Mouse (Mus musculus) forebrain, embryonic 10.5 days (tissue): ENCODE results near the gene Stra6. TPM values are rescaled to one million over a fixed set of nuclear protein-coding genes. Genes with fewer than 3 reads are reported as not detected.

Experiments used
- DNase-seq: peaks from one replicate; pipeline ENCODE4 v3.0.0-alpha.2; 2017; ENCODE audit warnings: low spot score; ENCODE audit errors: extremely low spot score
- H3K27ac ChIP-seq: fragments of 300-500 bp; sonication (generic); 2 replicates; pipeline ENCODE4 v1.5.1; 2016; ENCODE audit warnings: mild to moderate bottlenecking
- H3K27me3 ChIP-seq: fragments of 300-500 bp; sonication (generic); 2 replicates; pipeline ENCODE4 v1.6.1; 2016; ENCODE audit warnings: mild to moderate bottlenecking; ENCODE audit not compliant: poor library complexity, severe bottlenecking
- H3K36me3 ChIP-seq: fragments of 300-500 bp; sonication (generic); replicated peaks from 2 replicates; pipeline ENCODE4 v1.6.1; 2016; ENCODE audit warnings: mild to moderate bottlenecking, moderate library complexity
- H3K4me1 ChIP-seq: fragments of 300-500 bp; sonication (generic); 2 replicates; pipeline ENCODE4 v1.6.1; 2016
- H3K4me3 ChIP-seq: fragments of 300-500 bp; sonication (generic); 2 replicates; pipeline ENCODE4 v1.5.1; 2016; ENCODE audit warnings: mild to moderate bottlenecking, moderate library complexity
- H3K9me3 ChIP-seq: fragments of 300-500 bp; sonication (generic); 2 replicates; pipeline ENCODE4 v1.6.1; 2016; ENCODE audit warnings: mild to moderate bottlenecking, moderate library complexity
- WGBS: fragments of 180-500 bp; shearing (Covaris S2); methylation state at CpG from one replicate; pipeline ENCODE4 v1.1.7; 2016; 5-methylcytosine and 5-hydroxymethylcytosine counted together
- polyA plus RNA-seq: library from polyadenylated mRNA; unstranded; fragments of >200 nt; fragmentation: Nextera tagmentation; extraction: Ambion mirVana; gene quantifications from 2 replicates; pipeline ENCODE4 v1.2.1, GENCODE M21; 2016

The Stra6 gene
- polyA plus RNA-seq, result 33.0 and 37.1 TPM in 2 replicates

DNA sequence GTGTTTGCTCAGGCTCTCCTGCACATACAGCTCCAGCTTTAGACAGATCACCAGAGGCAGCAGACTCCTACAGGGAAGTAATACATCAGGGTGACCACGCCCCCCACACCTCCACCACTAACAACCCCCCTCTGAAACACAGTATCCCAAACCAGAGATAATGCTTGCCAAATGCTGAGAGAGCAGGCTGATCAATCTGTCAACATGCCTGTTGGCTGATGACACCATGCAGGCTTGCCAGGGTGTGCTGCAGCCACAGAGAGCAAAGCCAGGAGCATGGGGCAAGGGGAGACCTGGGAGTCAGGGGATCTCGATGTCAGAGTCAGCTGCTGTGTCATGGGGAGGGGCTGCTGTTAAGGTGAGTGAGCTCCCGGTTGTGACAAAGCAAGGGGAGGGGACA is at the start of gene Stra6:
TSS of gene Stra6 (plus strand) at position 258 of the 400 bp plus-strand sequence.
- no peak for DNase-seq
- 0 out of 2 replicates have a peak within 1 kb of the TSS, but pooled peaks have one; percentile 74 for H3K27ac ChIP-seq
- no peaks in the 10 kb centered on the region for H3K9me3 ChIP-seq
- H3K4me1 ChIP-seq, result peaks cover 71% of the 10 kb centered on the region
- H3K27me3 ChIP-seq, result peaks cover 44% of the 10 kb centered on the region
- H3K36me3 ChIP-seq, result no peaks in the 10 kb centered on the region
- H3K4me3 ChIP-seq, result no peak within 1 kb of the TSS
- WGBS, result 46% methylated on average over 3 of the region's 3 CpGs

DNA sequence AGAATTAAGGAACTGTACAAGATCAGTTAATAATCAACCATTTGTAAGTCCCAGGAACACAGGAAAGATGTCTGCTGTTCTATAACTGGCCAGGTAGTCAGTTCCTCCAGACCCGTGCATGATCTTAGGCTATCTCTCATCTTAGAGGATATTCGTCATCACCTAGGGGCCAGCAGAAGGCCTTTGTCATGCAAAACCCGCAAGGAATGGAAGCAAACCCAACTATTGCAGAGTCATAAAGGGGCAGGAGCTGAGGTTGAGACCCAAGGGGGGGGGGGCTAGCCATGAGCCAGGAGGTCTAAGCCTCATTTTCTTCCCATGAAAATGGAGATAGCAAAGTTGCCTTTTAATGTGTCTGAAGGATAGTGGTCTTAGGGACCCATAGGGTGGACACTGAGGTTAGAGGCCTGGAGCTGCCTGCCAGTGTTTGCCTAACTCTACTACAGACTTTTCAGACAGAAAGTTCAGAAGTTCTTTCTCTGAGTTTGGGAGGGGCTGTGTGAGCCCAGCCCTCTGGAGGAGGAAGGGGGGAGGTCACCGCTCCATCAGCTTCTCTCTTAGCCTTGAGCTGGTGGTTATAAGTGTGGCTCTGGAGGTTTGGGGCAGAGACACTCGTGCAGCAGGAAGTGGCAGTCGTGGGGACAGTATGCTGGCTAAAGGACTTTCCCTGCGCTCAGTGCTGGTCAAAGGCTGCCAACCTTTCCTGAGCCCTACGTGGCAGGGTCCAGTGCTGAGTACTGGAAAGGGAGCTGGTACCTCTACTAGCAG is 49.0 kb upstream of the Stra6 start:
- Histone ChIP-seq H3K27ac (no peak overlapping the region), H3K9me3 (no peaks in the 10 kb centered on the region), H3K4me3 (no peak overlapping the region), H3K27me3 (peaks cover 6% of the 10 kb centered on the region; the same call in 1 of the 2 replicates), H3K4me1 (peaks cover 27% of the 10 kb centered on the region), H3K36me3 (no peaks in the 10 kb centered on the region)
- WGBS, result 70% methylated on average over 8 of the region's 8 CpGs
- no peak for DNase-seq

DNA sequence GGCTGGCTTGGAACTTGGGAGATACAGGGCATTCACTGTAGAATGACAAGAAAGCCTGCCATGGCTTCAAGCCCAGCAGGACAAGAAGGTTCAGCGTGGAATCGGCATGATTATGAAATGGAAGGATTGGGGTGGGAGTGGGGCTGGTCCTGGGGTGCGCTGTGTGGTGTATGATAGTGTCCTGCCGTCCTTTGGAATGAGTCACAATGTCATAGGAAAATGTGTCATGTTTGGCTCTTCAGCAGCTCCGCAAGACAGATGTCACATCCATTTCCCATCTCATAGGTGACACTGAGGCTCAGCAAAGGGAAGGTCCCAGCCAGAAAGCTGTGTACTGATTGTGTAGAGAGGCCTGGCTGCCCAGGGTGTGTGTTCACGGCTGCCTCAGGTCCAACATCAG is 47.7 kb upstream of the Stra6 start:
- Histone ChIP-seq H3K4me1 (peaks cover 26% of the 10 kb centered on the region), H3K36me3 (no peaks in the 10 kb centered on the region), H3K27ac (no peak overlapping the region), H3K27me3 (peaks cover 6% of the 10 kb centered on the region; the same call in 1 of the 2 replicates), H3K4me3 (no peak overlapping the region), H3K9me3 (no peaks in the 10 kb centered on the region)
- no peak for DNase-seq
- WGBS, result 84% methylated on average over 6 of the region's 6 CpGs

DNA sequence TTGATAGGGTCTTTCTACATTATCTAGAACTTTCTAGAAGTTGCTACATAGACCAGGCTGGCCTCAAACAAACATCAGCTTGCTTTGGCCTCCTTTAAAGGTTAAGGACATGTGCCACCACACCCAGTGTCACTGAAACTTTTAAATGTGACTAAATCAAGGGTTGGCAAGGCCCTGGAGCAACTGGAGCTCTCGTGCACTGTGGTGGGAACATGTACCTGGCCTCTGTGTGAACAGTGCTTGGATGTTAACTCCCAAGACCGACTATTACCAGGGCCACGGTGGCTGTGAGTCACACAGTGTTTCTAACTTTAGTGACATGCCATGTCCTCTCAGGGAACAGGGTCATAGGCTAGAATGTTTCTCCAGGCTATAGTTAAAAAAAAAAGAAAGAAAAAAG is 46.6 kb upstream of the Stra6 start:
- H3K27ac ChIP-seq, result no peak overlapping the region
- peaks cover 6% of the 10 kb centered on the region; the same call in 1 of the 2 replicates for H3K27me3 ChIP-seq
- peaks cover 14% of the 10 kb centered on the region for H3K4me1 ChIP-seq
- no peaks in the 10 kb centered on the region for H3K36me3 ChIP-seq
- no peak for DNase-seq
- H3K9me3 ChIP-seq, result no peaks in the 10 kb centered on the region
- H3K4me3 ChIP-seq, result no peak overlapping the region
- WGBS, result 87% methylated on average over 3 of the region's 3 CpGs

DNA sequence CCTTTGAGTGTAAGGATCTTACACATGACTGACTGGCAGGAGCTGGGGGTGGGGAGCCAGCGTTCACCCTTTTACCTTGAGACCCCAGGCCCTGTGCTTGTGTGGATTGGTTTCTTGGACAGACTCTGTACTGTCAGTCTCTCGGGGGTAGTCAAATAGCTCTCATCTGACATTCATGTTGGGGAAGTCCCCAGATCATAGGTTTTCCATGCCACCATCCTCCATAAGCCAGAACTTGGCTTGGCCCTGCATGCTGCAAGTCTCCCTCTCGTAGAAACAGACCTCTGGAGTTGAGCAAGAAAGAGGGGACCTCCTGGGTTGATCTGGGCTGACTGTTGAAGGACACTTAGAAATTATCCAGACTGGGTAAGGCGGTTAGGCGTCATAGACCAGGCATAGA is 45.2 kb upstream of the Stra6 start:
- no peaks in the 10 kb centered on the region for H3K9me3 ChIP-seq
- WGBS, result 88% methylated on average over 5 of the region's 5 CpGs
- H3K27me3 ChIP-seq, result no peaks in the 10 kb centered on the region; the same call in 1 of the 2 replicates
- peaks cover under 1% of the 10 kb centered on the region; the same call in 1 of the 2 replicates for H3K4me1 ChIP-seq
- no peak overlapping the region for H3K27ac ChIP-seq
- no peak overlapping the region for H3K4me3 ChIP-seq
- DNase-seq, result no peak
- H3K36me3 ChIP-seq, result no peaks in the 10 kb centered on the region

DNA sequence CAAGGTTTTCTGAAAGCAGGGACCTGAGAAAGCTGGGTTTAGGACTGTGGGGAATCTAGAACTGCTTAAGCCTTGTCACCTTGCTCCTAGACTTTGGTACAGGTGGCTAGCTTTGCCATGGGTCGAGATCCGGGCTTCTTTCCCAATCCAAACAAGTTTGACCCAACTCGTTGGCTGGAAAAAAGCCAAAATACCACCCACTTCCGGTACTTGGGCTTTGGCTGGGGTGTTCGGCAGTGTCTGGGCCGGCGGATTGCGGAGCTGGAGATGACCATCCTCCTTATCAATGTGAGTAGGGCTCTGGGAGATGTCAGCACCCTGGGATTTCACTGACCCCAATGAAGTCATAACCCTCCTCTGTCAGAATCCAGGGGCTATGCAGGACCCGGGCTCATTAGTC is 37.6 kb upstream of the Stra6 start:
- Histone ChIP-seq H3K27ac (no peak overlapping the region), H3K4me3 (no peak overlapping the region), H3K9me3 (no peaks in the 10 kb centered on the region), H3K4me1 (no peaks in the 10 kb centered on the region), H3K27me3 (no peaks in the 10 kb centered on the region), H3K36me3 (no peaks in the 10 kb centered on the region)
- 96% methylated on average over 9 of the region's 9 CpGs for WGBS
- no peak for DNase-seq

DNA sequence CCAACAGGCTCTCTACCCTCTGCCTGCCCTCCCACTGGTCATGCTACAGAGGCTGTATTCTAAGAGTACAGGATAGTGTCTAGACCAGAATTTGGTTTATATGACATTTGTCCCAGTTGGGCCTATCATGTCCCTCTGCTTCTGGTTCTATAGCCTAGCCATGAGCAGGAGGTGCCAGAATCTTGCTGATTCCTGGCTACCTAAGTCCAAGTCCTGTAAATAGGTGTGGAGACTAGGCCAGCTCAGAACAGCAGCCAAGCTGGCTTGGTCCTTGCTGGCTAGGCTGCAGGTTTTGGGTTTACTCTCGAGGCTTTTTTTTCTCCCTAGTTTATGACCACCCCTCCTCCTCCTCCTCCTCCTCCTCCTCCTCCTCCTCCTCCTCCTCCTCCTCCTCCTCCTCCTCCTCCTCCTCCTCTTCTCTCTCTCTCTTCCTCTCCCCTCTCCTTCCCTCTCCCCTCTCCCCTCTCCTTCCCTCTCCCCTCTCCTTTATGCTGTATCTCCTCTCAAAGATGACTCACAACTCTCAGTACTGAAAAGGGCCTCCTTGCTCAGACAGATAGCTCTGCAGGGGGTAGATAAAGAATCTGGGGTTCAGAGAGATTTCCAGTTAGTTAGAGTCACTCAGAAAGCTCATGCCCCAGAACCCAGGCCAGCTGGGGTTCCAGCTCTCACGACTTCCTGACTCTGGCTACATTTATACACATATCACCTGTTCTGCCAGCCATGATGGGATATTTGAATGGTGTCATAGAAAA is 36.0 kb upstream of the Stra6 start:
- Histone ChIP-seq H3K27ac (no peak overlapping the region), H3K36me3 (no peaks in the 10 kb centered on the region), H3K9me3 (no peaks in the 10 kb centered on the region), H3K4me3 (no peak overlapping the region), H3K4me1 (no peaks in the 10 kb centered on the region), H3K27me3 (no peaks in the 10 kb centered on the region)
- 72% methylated on average over 2 of the region's 2 CpGs for WGBS
- no peak for DNase-seq

DNA sequence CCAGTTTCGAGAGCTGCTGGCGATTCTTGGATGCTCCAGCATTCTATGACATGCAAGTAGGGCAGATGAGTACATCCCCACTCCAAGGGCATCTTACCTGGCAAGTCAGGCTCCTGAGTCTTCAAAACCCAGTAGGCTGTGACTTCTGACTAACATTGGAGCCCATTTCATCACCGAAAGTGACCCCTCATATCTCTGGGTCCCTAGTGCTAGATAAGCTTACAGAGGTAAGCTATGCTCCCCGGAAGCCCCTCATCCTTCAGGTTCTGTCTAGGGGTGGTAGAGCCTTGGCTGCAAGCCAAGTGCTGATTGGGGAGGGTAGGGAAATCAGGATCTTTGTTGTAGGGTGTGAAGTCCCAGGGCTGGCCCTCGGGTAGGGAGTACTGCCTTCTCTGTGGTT is 34.7 kb upstream of the Stra6 start:
- Histone ChIP-seq H3K9me3 (no peaks in the 10 kb centered on the region), H3K36me3 (no peaks in the 10 kb centered on the region), H3K27me3 (no peaks in the 10 kb centered on the region), H3K27ac (no peak overlapping the region), H3K4me3 (no peak overlapping the region), H3K4me1 (no peaks in the 10 kb centered on the region)
- no peak for DNase-seq
- WGBS, result 82% methylated on average over 5 of the region's 5 CpGs

DNA sequence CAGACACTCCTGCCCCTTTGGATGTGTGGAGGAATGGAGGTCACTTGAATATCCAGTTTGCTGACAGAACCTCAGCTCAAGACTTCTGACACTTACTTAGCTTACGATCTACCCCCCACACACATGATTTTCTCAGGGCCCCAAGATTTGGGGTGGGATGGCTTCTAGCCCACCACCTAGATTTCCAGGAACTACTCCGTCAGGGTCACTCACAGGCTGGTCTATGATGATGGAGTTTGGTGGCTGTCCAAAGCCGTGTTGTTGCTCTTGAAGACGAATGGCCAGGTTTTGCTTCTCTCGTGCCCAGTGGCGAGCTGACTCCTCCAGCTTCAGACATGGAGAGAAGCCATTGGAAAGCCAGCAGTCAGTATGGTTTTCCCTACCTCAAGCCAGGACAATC is 34.0 kb upstream of the Stra6 start:
- Histone ChIP-seq H3K27ac (no peak overlapping the region), H3K9me3 (no peaks in the 10 kb centered on the region), H3K27me3 (no peaks in the 10 kb centered on the region), H3K4me1 (no peaks in the 10 kb centered on the region), H3K4me3 (no peak overlapping the region), H3K36me3 (no peaks in the 10 kb centered on the region)
- WGBS, result 88% methylated on average over 6 of the region's 6 CpGs
- DNase-seq, result no peak

DNA sequence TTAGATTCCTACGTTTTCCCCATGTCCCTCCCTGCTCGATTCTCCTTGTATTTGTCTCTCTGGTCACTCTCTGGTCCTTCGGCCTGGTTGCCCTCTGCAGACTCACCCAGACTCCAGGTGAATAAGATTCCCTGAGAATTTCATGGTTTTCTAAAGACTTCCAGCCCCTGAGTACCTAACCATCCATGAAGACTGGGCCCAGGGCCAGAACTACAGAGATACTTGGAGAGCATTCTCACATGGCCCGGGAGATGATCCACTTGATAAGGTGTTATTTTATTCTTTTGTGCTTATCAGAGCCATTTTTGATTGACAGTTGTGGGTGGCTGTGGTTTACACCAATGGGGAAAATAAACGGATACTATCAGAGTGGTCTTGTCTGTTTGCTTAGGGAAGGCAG is 31.7 kb upstream of the Stra6 start:
- peaks cover 15% of the 10 kb centered on the region for H3K27me3 ChIP-seq
- H3K4me1 ChIP-seq, result no peaks in the 10 kb centered on the region
- no peaks in the 10 kb centered on the region for H3K9me3 ChIP-seq
- no peak for DNase-seq
- no peak overlapping the region for H3K4me3 ChIP-seq
- H3K27ac ChIP-seq, result no peak overlapping the region
- WGBS, result 91% methylated on average over 5 of the region's 5 CpGs
- H3K36me3 ChIP-seq, result no peaks in the 10 kb centered on the region

DNA sequence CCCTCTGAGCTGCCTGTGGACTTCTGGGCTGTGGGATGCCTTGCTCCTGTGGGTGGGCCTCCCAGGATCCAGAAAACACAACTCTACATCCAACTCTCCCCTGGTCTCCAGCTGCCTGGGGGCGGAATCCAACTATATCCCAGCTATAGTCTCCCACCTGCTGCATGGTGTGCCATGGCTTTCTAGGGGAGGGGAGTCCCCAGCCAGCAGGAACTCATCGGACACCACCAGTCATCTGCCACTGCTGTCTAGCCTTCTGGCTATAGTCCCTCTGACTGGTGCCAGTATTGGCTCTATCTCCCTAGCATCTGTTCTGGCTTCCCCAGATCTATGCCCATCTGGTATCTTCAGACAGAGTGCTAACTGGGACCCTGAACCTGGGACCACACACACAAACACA is 28.1 kb upstream of the Stra6 start:
- peaks cover 28% of the 10 kb centered on the region for H3K4me1 ChIP-seq
- peaks cover 47% of the 10 kb centered on the region for H3K27me3 ChIP-seq
- no peak overlapping the region for H3K4me3 ChIP-seq
- 79% methylated on average over 2 of the region's 2 CpGs for WGBS
- 0 out of 2 replicates have a peak overlapping the region, but pooled peaks have one; percentile 20 for H3K27ac ChIP-seq
- H3K9me3 ChIP-seq, result no peaks in the 10 kb centered on the region
- no peak for DNase-seq
- no peaks in the 10 kb centered on the region for H3K36me3 ChIP-seq

DNA sequence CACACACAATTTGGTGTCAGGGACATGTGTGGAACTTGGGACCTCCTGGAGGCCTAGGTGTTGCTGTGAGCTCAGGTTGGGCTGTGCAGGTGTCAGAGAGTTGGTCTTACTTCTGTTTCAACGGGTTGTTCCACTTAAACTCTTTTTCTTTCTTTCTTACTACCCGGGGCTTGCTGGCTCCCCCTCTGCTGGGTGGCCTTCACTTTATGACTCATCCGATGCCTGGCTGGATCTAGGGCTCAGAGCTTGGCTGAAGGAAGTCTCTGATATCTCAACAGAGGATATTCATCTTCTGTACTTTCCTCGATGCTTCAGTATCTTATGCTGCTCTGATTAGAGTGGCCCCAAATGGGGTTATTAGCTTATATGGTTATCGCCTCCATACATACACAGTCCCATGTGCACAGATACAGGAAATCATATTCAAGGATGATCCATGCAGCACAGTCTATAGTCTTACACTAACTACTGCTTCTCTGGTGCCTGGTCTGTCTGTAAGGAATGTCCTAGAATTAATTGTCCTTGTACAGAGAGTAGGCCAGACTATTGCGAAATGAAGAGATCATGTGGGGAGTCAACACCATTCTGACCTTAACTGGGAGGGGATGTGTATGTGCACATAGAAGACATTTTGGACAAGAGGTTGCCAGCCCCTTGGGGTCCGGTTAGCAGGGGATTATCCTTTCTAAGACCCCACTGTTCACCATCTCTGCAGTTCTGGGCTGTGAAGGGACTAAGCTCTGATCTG is 27.5 kb upstream of the Stra6 start:
- no peak for DNase-seq
- Histone ChIP-seq H3K9me3 (no peaks in the 10 kb centered on the region), H3K4me3 (no peak overlapping the region), H3K27me3 (peaks cover 47% of the 10 kb centered on the region), H3K4me1 (peaks cover 34% of the 10 kb centered on the region), H3K36me3 (no peaks in the 10 kb centered on the region), H3K27ac (no peak overlapping the region)
- WGBS, result 83% methylated on average over 7 of the region's 7 CpGs
